Mouse (Mus musculus): ENCODE measurements at regions not wholly inside any gene's neighbourhood (a gene's known extent, or its start where the extent isn't known, plus 50 kb on each side); places are given as distances from the start of the nearest gene placed in this dataset.

DNA sequence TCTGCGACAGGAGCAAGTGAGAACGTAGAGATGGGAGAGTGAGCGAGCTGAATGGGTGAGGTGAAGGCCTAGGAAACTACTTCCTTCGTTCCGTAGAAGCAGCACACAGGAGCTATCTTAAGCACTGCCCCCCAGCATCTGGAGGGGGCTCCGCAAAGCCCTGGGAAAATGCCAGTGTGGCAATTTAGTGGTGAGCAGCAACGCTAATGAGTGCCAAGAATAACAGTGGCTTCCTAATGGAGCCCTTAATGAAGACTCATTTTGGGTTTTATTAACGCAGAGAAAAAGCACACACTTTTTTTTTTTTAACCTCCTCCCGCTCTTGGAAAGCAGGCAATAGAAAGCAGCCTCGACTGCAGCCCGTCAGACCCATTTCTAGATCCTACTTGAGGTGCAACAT, 103.8 kb upstream of the Thy1 start:
- H3K4me1 ChIP-seq: peaks cover 18% of the 10 kb centered on the region
- H3K27ac ChIP-seq: no peak overlapping the region
- DNase-seq (ENCODE audit: extremely low spot score, low spot score): no peak
- 79% methylated on average over 11 of the region's 11 CpGs for WGBS
- peaks cover 30% of the 10 kb centered on the region for H3K27me3 ChIP-seq (ENCODE audit: poor library complexity, severe bottlenecking)
- H3K4me3 ChIP-seq: no peak overlapping the region
- H3K9me3 ChIP-seq: no peaks in the 10 kb centered on the region
- no peaks in the 10 kb centered on the region for H3K36me3 ChIP-seq (replicated peaks)

- no peaks in the 10 kb centered on the region for H3K9me3 ChIP-seq
- DNase-seq (ENCODE audit: extremely low spot score, low spot score): no peak
- peaks cover 12% of the 10 kb centered on the region; the same call in 1 of the 2 replicates for H3K27me3 ChIP-seq (ENCODE audit: poor library complexity, severe bottlenecking)
- H3K36me3 ChIP-seq (replicated peaks): no peaks in the 10 kb centered on the region
- peaks cover 23% of the 10 kb centered on the region for H3K4me1 ChIP-seq
- H3K27ac ChIP-seq: no peak overlapping the region
- H3K4me3 ChIP-seq: no peak overlapping the region
- WGBS: 89% methylated on average over 5 of the region's 5 CpGs
Observed at GRCm38 (mm10) chr9:43942147-43942546, 101.0 kb upstream of the Thy1 start.

DNA sequence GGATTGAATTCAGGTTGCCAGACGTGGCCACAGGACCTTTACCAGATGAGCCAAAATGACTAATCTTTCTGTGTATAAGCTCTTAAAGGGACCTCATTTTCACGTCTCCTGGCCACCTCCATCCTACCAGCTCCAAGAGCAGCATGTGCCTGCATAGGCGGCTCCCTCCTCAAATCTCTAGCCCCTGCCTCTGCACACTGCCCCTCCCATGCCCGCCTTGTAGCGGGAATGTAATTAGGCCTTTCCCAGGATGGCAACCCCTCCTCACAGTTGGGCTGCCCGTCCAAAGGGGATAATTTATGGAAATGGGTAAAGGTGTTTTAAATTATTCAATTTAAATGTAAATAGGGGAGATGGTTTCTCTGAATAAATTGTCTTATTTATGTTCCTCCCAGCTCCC, 99.7 kb upstream of the Thy1 start:
- Histone ChIP-seq H3K9me3 (no peaks in the 10 kb centered on the region), H3K4me1 (peaks cover 35% of the 10 kb centered on the region), H3K36me3 (replicated peaks) (no peaks in the 10 kb centered on the region), H3K27me3 (ENCODE audit: poor library complexity, severe bottlenecking) (peaks cover 8% of the 10 kb centered on the region; the same call in 1 of the 2 replicates), H3K27ac (no peak overlapping the region), H3K4me3 (no peak overlapping the region)
- WGBS: 48% methylated on average over 6 of the region's 6 CpGs
- DNase-seq (ENCODE audit: extremely low spot score, low spot score): no peak

- WGBS: 82% methylated on average over 13 of the region's 13 CpGs
- Histone ChIP-seq H3K9me3 (no peaks in the 10 kb centered on the region), H3K4me3 (no peak overlapping the region), H3K36me3 (replicated peaks) (no peaks in the 10 kb centered on the region), H3K27me3 (ENCODE audit: poor library complexity, severe bottlenecking) (peaks cover 7% of the 10 kb centered on the region; the same call in 1 of the 2 replicates), H3K27ac (no peak overlapping the region), H3K4me1 (peaks cover 32% of the 10 kb centered on the region)
- no peak for DNase-seq (ENCODE audit: extremely low spot score, low spot score)
Observed at GRCm38 (mm10) chr9:43944816-43945741, 98.1 kb upstream of the Thy1 start.

DNA sequence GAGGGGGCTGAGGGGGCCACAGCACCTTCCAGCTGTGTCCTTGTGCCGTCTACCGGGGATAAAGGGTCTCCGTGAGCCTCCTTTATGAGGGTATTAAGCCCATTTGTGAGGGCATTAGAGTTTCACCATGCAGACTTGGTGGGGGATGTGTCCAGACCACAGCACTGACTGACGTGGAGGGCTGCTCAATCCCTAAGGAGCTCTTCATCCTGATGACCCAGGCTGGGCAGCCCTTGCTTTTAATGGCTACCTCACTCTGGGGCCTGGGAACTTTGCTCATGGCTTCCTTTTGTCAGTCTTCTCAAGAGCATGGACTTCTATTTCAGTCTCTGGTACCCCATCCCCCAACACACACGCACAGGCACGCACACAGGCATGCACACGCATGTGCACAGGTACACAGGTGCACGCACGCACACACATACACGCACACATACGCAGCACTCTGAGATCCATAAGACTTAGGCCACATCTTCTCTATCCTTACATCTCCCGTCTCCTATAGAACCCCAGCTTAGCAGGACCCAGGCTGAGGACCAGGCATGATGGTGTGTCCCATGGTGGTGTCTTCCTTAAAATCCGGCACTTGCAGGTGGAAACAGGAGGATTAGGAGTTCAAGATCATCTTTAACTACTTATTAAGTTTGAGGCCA, 97.1 kb upstream of the Thy1 start:
- H3K4me3 ChIP-seq: no peak overlapping the region
- peaks cover 7% of the 10 kb centered on the region; the same call in 1 of the 2 replicates for H3K27me3 ChIP-seq (ENCODE audit: poor library complexity, severe bottlenecking)
- 77% methylated on average over 13 of the region's 13 CpGs for WGBS
- peak overlapping the region; percentile 46; the same call in 1 of the 2 replicates for H3K27ac ChIP-seq
- peaks cover 32% of the 10 kb centered on the region for H3K4me1 ChIP-seq
- H3K9me3 ChIP-seq: no peaks in the 10 kb centered on the region
- no peak for DNase-seq (ENCODE audit: extremely low spot score, low spot score)
- H3K36me3 ChIP-seq (replicated peaks): no peaks in the 10 kb centered on the region

DNA sequence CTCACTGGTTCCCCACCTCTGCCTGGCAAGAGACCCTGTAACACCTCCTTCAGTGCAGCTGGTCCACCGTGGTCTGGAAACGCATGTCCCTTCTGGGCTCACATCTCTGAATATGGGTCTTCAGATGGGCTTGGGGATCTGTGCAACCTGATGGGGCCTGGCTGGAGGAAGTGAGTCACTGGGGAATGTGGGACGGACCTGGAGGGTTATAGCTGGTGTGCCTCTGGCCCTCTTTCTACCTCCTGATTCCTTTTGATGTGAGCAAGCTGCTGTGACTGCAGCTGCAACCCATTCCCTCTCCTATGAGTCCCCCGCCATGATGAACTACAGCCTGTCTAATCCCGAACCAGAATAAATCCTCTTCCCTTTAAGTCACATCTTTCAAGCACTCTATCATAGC, 96.1 kb upstream of the Thy1 start:
- H3K9me3 ChIP-seq: no peaks in the 10 kb centered on the region
- peaks cover 32% of the 10 kb centered on the region for H3K4me1 ChIP-seq
- no peaks in the 10 kb centered on the region for H3K36me3 ChIP-seq (replicated peaks)
- H3K4me3 ChIP-seq: no peak overlapping the region
- H3K27me3 ChIP-seq (ENCODE audit: poor library complexity, severe bottlenecking): peaks cover 3% of the 10 kb centered on the region; the same call in 1 of the 2 replicates
- H3K27ac ChIP-seq: no peak overlapping the region
- 73% methylated on average over 5 of the region's 5 CpGs for WGBS
- DNase-seq (ENCODE audit: extremely low spot score, low spot score): no peak

DNA sequence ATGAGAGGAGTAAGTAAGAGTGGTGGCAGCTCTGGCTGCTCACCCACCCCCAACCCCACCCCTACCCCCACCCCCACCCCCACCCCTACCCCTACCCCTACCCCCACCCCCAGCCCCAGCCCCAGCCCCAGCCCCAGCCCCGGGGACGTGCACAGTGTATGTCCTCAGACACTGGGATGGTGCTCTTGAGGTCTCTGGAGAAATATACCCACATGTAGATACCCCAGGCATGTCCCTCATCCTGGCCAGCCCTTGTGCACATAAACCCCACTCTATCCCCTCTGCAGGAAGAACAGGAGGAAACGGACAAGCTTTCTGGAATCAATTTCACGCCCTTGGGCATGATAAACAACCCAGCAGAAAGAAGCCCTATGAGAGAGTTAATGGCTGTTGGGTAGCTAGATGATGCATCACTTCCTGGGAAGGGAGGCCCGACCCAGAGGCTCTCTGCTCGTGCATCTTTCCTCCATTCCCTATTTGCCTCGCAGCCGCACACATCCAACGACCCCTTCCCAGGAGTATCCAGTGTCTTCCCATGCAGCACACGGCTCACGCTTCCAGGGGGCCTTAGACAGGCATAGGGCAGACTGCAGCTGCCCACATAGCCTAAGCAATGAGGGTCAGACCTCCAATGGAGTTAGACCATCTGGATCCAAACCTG, 95.6 kb upstream of the Thy1 start:
- Histone ChIP-seq H3K4me3 (no peak overlapping the region), H3K36me3 (replicated peaks) (no peaks in the 10 kb centered on the region), H3K4me1 (peaks cover 32% of the 10 kb centered on the region), H3K9me3 (no peaks in the 10 kb centered on the region), H3K27me3 (ENCODE audit: poor library complexity, severe bottlenecking) (no peaks in the 10 kb centered on the region), H3K27ac (no peak overlapping the region)
- DNase-seq (ENCODE audit: extremely low spot score, low spot score): no peak
- WGBS: 62% methylated on average over 11 of the region's 11 CpGs

DNA sequence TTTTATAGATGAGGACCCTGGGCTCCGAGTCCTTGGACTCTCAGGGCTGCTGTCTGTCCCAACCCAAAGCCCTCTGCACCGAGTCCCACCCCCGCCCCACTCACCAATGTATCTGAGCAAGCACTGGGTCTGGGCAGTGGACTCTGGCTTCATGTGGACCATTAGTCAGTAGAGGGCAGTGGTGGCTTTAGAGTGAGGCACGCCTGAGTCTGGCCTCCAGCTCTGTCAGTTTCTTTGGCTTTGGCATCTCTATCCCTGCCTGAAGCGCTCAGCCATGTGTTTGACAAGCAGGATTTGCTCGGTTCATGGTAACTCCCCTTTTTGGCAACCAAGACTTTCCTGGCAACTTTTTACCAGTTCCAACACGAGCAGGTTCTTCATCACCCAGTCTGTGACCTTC, 90.1 kb upstream of the Thy1 start:
- Histone ChIP-seq H3K9me3 (no peaks in the 10 kb centered on the region), H3K36me3 (replicated peaks) (no peaks in the 10 kb centered on the region), H3K4me3 (no peak overlapping the region), H3K27ac (no peak overlapping the region), H3K4me1 (peaks cover 15% of the 10 kb centered on the region), H3K27me3 (ENCODE audit: poor library complexity, severe bottlenecking) (no peaks in the 10 kb centered on the region)
- DNase-seq (ENCODE audit: extremely low spot score, low spot score): no peak
- WGBS: 41% methylated on average over 7 of the region's 7 CpGs

DNA sequence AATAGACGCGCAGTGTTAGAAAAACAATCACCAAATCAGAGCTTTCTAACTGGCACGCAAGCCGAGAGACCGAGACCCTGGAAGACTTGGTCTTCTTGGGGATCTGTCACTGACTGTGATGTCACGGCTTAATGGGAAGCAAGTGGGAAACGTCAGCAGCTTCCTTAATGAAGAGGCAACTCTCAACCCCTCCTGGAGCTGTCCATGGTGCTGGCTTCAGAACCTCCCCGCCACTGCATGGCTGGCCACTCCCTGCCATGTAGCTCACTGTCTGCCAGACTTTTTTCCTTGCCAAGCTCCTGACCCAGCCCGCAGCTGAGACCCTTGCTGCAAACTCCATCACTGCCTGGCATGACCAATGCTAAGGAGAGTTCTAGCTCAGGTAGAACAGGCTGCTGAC, 83.6 kb upstream of the Thy1 start:
- no peak overlapping the region for H3K27ac ChIP-seq
- DNase-seq (ENCODE audit: extremely low spot score, low spot score): peak; percentile 75
- peaks cover 12% of the 10 kb centered on the region for H3K4me1 ChIP-seq
- 17% methylated on average over 9 of the region's 9 CpGs for WGBS
- H3K4me3 ChIP-seq: no peak overlapping the region
- H3K36me3 ChIP-seq (replicated peaks): no peaks in the 10 kb centered on the region
- H3K9me3 ChIP-seq: no peaks in the 10 kb centered on the region
- H3K27me3 ChIP-seq (ENCODE audit: poor library complexity, severe bottlenecking): peaks cover 26% of the 10 kb centered on the region; the same call in 1 of the 2 replicates

DNA sequence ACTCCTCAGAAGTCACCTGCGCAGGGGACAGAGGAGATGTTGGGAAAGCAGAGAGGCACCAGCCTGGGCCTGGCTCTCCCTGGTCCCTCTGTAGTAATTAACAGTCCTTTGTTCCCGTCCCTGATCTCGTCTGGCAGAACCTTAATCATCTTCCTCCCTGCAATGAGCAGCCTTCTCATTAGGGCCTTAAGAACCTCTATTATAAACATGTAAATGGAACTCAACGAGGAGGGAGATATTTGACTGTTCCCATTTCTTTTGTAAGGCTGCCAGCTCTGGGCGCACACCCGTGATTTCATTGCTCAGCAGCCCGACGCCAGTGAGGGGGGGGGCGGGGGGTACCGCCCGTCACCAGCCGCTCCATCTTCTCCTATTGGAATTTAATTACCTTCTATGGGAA, 81.8 kb upstream of the Thy1 start:
- Histone ChIP-seq H3K27ac (no peak overlapping the region), H3K36me3 (replicated peaks) (no peaks in the 10 kb centered on the region), H3K4me3 (no peak overlapping the region), H3K9me3 (no peaks in the 10 kb centered on the region), H3K4me1 (peaks cover 10% of the 10 kb centered on the region), H3K27me3 (ENCODE audit: poor library complexity, severe bottlenecking) (peaks cover 26% of the 10 kb centered on the region; the same call in 1 of the 2 replicates)
- DNase-seq (ENCODE audit: extremely low spot score, low spot score): no peak
- 44% methylated on average over 12 of the region's 12 CpGs for WGBS

GRCm38 (mm10) chr9:43965171-43965570, 78.0 kb upstream of the Thy1 start:
- Histone ChIP-seq H3K4me1 (peaks cover 15% of the 10 kb centered on the region), H3K27ac (no peak overlapping the region), H3K9me3 (no peaks in the 10 kb centered on the region), H3K36me3 (replicated peaks) (no peaks in the 10 kb centered on the region), H3K4me3 (no peak overlapping the region), H3K27me3 (ENCODE audit: poor library complexity, severe bottlenecking) (peaks cover 16% of the 10 kb centered on the region; the same call in 1 of the 2 replicates)
- 80% methylated on average over 4 of the region's 4 CpGs for WGBS
- no peak for DNase-seq (ENCODE audit: extremely low spot score, low spot score)

GRCm38 (mm10) chr9:43965811-43966210, 77.4 kb upstream of the Thy1 start:
- Histone ChIP-seq H3K27me3 (ENCODE audit: poor library complexity, severe bottlenecking) (peaks cover 13% of the 10 kb centered on the region; the same call in 1 of the 2 replicates), H3K4me3 (no peak overlapping the region), H3K27ac (no peak overlapping the region), H3K36me3 (replicated peaks) (no peaks in the 10 kb centered on the region), H3K9me3 (no peaks in the 10 kb centered on the region), H3K4me1 (peaks cover 21% of the 10 kb centered on the region)
- no peak for DNase-seq (ENCODE audit: extremely low spot score, low spot score)
- WGBS: 85% methylated on average over 5 of the region's 5 CpGs
